8 mouse cellular contexts compared by ENCODE assay signal in genomic region chr4:59625676-59625997, GRCm38 (mm10). TPM values are rescaled to one million over a fixed set of nuclear protein-coding genes. Genes with fewer than 3 reads are reported as not detected.
DNase-seq lines count a peak whose midpoint lies in the region; ATAC-seq and TF ChIP-seq lines count a peak whose summit lies in the region.

No protein-coding gene starts in this region.

- peak overlapping the region; percentile 74 for H3K4me2 ChIP-seq in embryonic facial prominence, embryonic 11.5 days (ENCODE audit: low read depth, low read length)
- H3K4me2 ChIP-seq in hindbrain, postnatal 0 days (ENCODE audit: low read depth, low read length): peak overlapping the region; percentile 71

- no peaks in the 10 kb centered on the region for H3K36me3 ChIP-seq in embryonic facial prominence, embryonic 11.5 days (replicated peaks; ENCODE audit: control insufficient read depth, insufficient read depth, low read depth, low read length)
- H3K36me3 ChIP-seq in hindbrain, postnatal 0 days (ENCODE audit: insufficient read depth, low read length): no peaks in the 10 kb centered on the region

- H3K4me1 ChIP-seq in embryonic facial prominence, embryonic 11.5 days (ENCODE audit: control insufficient read depth, insufficient read depth, low read length): no peaks in the 10 kb centered on the region; the same call in 1 of the 2 replicates
- H3K4me1 ChIP-seq in hindbrain, postnatal 0 days (ENCODE audit: insufficient read depth, low read length): peaks cover 17% of the 10 kb centered on the region

- intact Hi-C loops in gastrocnemius, postnatal 14 days (cut with DNase I; ENCODE audit: low total_unique reads): no loop called here

- no peaks in the 10 kb centered on the region for H3K27me3 ChIP-seq in embryonic facial prominence, embryonic 11.5 days (ENCODE audit: control insufficient read depth, insufficient read depth, low read length)
- no peaks in the 10 kb centered on the region for H3K27me3 ChIP-seq in hindbrain, postnatal 0 days (ENCODE audit: insufficient read depth, low read length)

- TF ChIP-seq CTCF in layer of hippocampus, adult 2 months (conservative IDR thresholded peaks at IDR 0.05): no peak
- TF ChIP-seq CTCF in hindbrain, postnatal 0 days (IDR thresholded peaks at IDR 0.05; ENCODE audit: low read depth): no peak

- peak overlapping the region; percentile 87 for H3K4me3 ChIP-seq in layer of hippocampus, adult 2 months
- H3K4me3 ChIP-seq in embryonic facial prominence, embryonic 11.5 days (ENCODE audit: low read depth, low read length): peak overlapping the region; percentile 98
- H3K4me3 ChIP-seq in hindbrain, postnatal 0 days (ENCODE audit: low read length): peak overlapping the region; percentile 95

- ATAC-seq in embryonic facial prominence, embryonic 11.5 days (replicated peaks; ENCODE audit: insufficient number of reproducible peaks, low FRiP score, low TSS enrichment, low read depth): peak; percentile 86
- ATAC-seq in hindbrain, postnatal 0 days: no peak
- peak; percentile 57 for ATAC-seq in monocyte, adult 5-6 weeks (replicated peaks; ENCODE audit: insufficient number of reproducible peaks, low FRiP score, low TSS enrichment, poor library complexity, severe bottlenecking)

- H3K9ac ChIP-seq in embryonic facial prominence, embryonic 11.5 days (replicated peaks; ENCODE audit: low read length): peak overlapping the region; percentile 90
- H3K9ac ChIP-seq in hindbrain, postnatal 0 days (replicated peaks; ENCODE audit: low read length): peak overlapping the region; percentile 87

- H3K27ac ChIP-seq in layer of hippocampus, adult 2 months: peak overlapping the region; percentile 87
- H3K27ac ChIP-seq in embryonic facial prominence, embryonic 11.5 days (replicated peaks; ENCODE audit: low read depth, low read length): no peak overlapping the region
- H3K27ac ChIP-seq in hindbrain, postnatal 0 days: peak overlapping the region; percentile 89

- H3K9me3 ChIP-seq in embryonic facial prominence, embryonic 11.5 days (replicated peaks; ENCODE audit: control insufficient read depth, low read length): no peaks in the 10 kb centered on the region
- H3K9me3 ChIP-seq in hindbrain, postnatal 0 days (ENCODE audit: low read length): no peaks in the 10 kb centered on the region

- peak in 1 of 2 experiments; percentile 17 for DNase-seq in layer of hippocampus, adult 2 months (ENCODE audit: low spot score in 2 of 2)
- no peak for DNase-seq in layer of hippocampus, adult 8-10 months (ENCODE audit: low spot score in 2 of 2)
- DNase-seq in embryonic facial prominence, embryonic 11.5 days (ENCODE audit: low spot score): no peak
- no peak for DNase-seq in hindbrain, postnatal 0 days (ENCODE audit: low spot score)
- no peak for DNase-seq in gastrocnemius, postnatal 14 days
- DNase-seq in right cerebral cortex, adult 2 months (ENCODE audit: low spot score in 2 of 2): no peak
- DNase-seq in adrenal gland, adult 18-20 months (ENCODE audit: low spot score in 2 of 2): no peak

- 2% methylated on average over 18 of the region's 18 CpGs for WGBS in embryonic facial prominence, embryonic 11.5 days
- WGBS in hindbrain, postnatal 0 days: 2% methylated on average over 18 of the region's 18 CpGs

RNA-seq across cellular contexts. Expression of gene E130308A19Rik, which starts 0.4 kb away (rescaled TPM):
- 10 to 100 TPM; 12.8 to 13.6 TPM for total RNA-seq in layer of hippocampus, adult 2 months (2021)
- total RNA-seq in layer of hippocampus, adult 8-10 months (2022): 10 to 100 TPM; 11.6 to 16.6 (median 13.0) TPM
- polyA plus RNA-seq in embryonic facial prominence, embryonic 11.5 days (2014; fragmentation: Nextera tagmentation; extraction: Ambion mirVana): 30.5 and 35.6 TPM in 2 replicates
- total RNA-seq in hindbrain, postnatal 0 days (2014; rRNA removed): 29.2 and 41.9 TPM in 2 replicates
- 33.8 and 35.7 TPM in 2 replicates for polyA plus RNA-seq in hindbrain, postnatal 0 days (2015; fragmentation: Nextera tagmentation; extraction: Ambion mirVana)
- total RNA-seq in monocyte, adult 5-6 weeks (2017): 3.1 to 10.2 TPM (median 3.4 TPM) in 3 replicates
- total RNA-seq in gastrocnemius, postnatal 14 days (2021): 1 to 10 TPM; 3.7 to 5.2 TPM
- total RNA-seq in adrenal gland, adult 18-20 months (2021): 10 to 100 TPM; 11.2 to 13.2 TPM

RNA-seq across cellular contexts. Expression of gene Hsdl2, which starts 44.3 kb away (rescaled TPM):
- 10 to 100 TPM; 25.3 to 26.6 TPM for total RNA-seq in layer of hippocampus, adult 2 months (2021)
- total RNA-seq in layer of hippocampus, adult 8-10 months (2022): 10 to 100 TPM; 23.0 to 31.4 (median 29.0) TPM
- 29.9 and 32.2 TPM in 2 replicates for polyA plus RNA-seq in embryonic facial prominence, embryonic 11.5 days (2014; fragmentation: Nextera tagmentation; extraction: Ambion mirVana)
- total RNA-seq in hindbrain, postnatal 0 days (2014; rRNA removed): 23.6 and 27.9 TPM in 2 replicates
- polyA plus RNA-seq in hindbrain, postnatal 0 days (2015; fragmentation: Nextera tagmentation; extraction: Ambion mirVana): 48.8 and 57.3 TPM in 2 replicates
- total RNA-seq in monocyte, adult 5-6 weeks (2017): 22.6 to 25.7 TPM (median 23.4 TPM) in 3 replicates
- total RNA-seq in gastrocnemius, postnatal 14 days (2021): 10 to 100 TPM; 47.5 to 65.0 TPM
- 100 to 1,000 TPM in 1 of 2 experiments, 10 to 100 TPM in 1; 69.3 to 117 TPM for total RNA-seq in adrenal gland, adult 18-20 months (2021)
